7 mouse cellular contexts compared by ENCODE assay signal in genomic region chr5:150522867-150523234, GRCm38 (mm10). TPM values are rescaled to one million over a fixed set of nuclear protein-coding genes. Genes with fewer than 3 reads are reported as not detected.
A peak's percentile ranks its signal among the peaks of the same experiment; 100 is the strongest.
DNase-seq lines count a peak whose midpoint lies in the region; ATAC-seq and TF ChIP-seq lines count a peak whose summit lies in the region.

No protein-coding gene starts in this region.

- TF ChIP-seq CTCF in stomach, postnatal 0 days (IDR thresholded peaks at IDR 0.05; ENCODE audit: low read depth), result no peak

- TF ChIP-seq EP300 in stomach, postnatal 0 days (optimal IDR thresholded peaks at IDR 0.05), result no peak

- 12% methylated on average over 11 of the region's 11 CpGs for WGBS in neural tube, embryonic 11.5 days
- WGBS in liver, embryonic 11.5 days, result 8% methylated on average over 11 of the region's 11 CpGs
- WGBS in stomach, postnatal 0 days, result 4% methylated on average over 11 of the region's 11 CpGs

- H3K4me3 ChIP-seq in neural tube, embryonic 11.5 days (ENCODE audit: low read depth, low read length), result peak overlapping the region; percentile 79
- peak overlapping the region; percentile 88 for H3K4me3 ChIP-seq in erythroblast, embryonic 14.5 days (replicated peaks)
- H3K4me3 ChIP-seq in liver, embryonic 11.5 days (ENCODE audit: low read depth, low read length), result peak overlapping the region; percentile 66
- peak overlapping the region; percentile 86 for H3K4me3 ChIP-seq in stomach, postnatal 0 days (ENCODE audit: low read depth, low read length)

- peak overlapping the region; percentile 54 for H3K4me2 ChIP-seq in neural tube, embryonic 11.5 days (ENCODE audit: low read depth)
- peak overlapping the region; percentile 81 for H3K4me2 ChIP-seq in liver, embryonic 11.5 days
- peak overlapping the region; percentile 69 for H3K4me2 ChIP-seq in stomach, postnatal 0 days (replicated peaks; ENCODE audit: low read depth)

- H3K9ac ChIP-seq in neural tube, embryonic 11.5 days (ENCODE audit: low read length), result peak overlapping the region; percentile 92
- H3K9ac ChIP-seq in liver, embryonic 11.5 days (ENCODE audit: low read depth, low read length), result peak overlapping the region; percentile 84
- peak overlapping the region; percentile 87 for H3K9ac ChIP-seq in stomach, postnatal 0 days (ENCODE audit: low read length)

- no peak for DNase-seq in neural tube, embryonic 11.5 days (ENCODE audit: low spot score)
- DNase-seq in neural tube, embryonic 10.5 days (ENCODE audit: extremely low spot score, low spot score), result no peak
- no peak for DNase-seq in liver, embryonic 11.5 days (ENCODE audit: low spot score)
- no peak for DNase-seq in stomach, postnatal 0 days (ENCODE audit: low spot score)
- no peak for DNase-seq in left cerebral cortex, adult 11 months (ENCODE audit: low spot score)

- no peak; the same call in 1 of the 2 replicates for ATAC-seq in neural tube, embryonic 11.5 days (ENCODE audit: insufficient read depth, low FRiP score, low TSS enrichment)
- peak; percentile 59 for ATAC-seq in liver, embryonic 11.5 days (replicated peaks; ENCODE audit: low FRiP score)
- ATAC-seq in stomach, postnatal 0 days (ENCODE audit: low FRiP score, low TSS enrichment), result no peak
- ATAC-seq in cerebellum, adult (ENCODE audit: insufficient number of reproducible peaks, low FRiP score, low TSS enrichment), result no peak

- H3K27ac ChIP-seq in neural tube, embryonic 11.5 days (ENCODE audit: low read depth, low read length), result 0 out of 2 replicates have a peak overlapping the region, but pooled peaks have one; percentile 9
- peak overlapping the region; percentile 73; the same call in 1 of the 2 replicates for H3K27ac ChIP-seq in liver, embryonic 11.5 days (ENCODE audit: low read depth, low read length)
- H3K27ac ChIP-seq in stomach, postnatal 0 days (replicated peaks), result peak overlapping the region; percentile 81

- no peaks in the 10 kb centered on the region for H3K9me3 ChIP-seq in neural tube, embryonic 11.5 days (ENCODE audit: control insufficient read depth, low read length)
- peaks cover 8% of the 10 kb centered on the region for H3K9me3 ChIP-seq in erythroblast, embryonic 14.5 days (ENCODE audit: control insufficient read depth, low read length)
- H3K9me3 ChIP-seq in liver, embryonic 11.5 days (ENCODE audit: control insufficient read depth, low read length), result no peaks in the 10 kb centered on the region
- no peaks in the 10 kb centered on the region for H3K9me3 ChIP-seq in stomach, postnatal 0 days (ENCODE audit: control insufficient read depth, low read length)

- H3K27me3 ChIP-seq in neural tube, embryonic 11.5 days (ENCODE audit: control insufficient read depth, insufficient read depth, low read length), result no peaks in the 10 kb centered on the region
- H3K27me3 ChIP-seq in erythroblast, embryonic 14.5 days (ENCODE audit: control insufficient read depth), result no peaks in the 10 kb centered on the region
- no peaks in the 10 kb centered on the region for H3K27me3 ChIP-seq in liver, embryonic 11.5 days (replicated peaks; ENCODE audit: control insufficient read depth, insufficient read depth, low read length)
- no peaks in the 10 kb centered on the region for H3K27me3 ChIP-seq in stomach, postnatal 0 days (ENCODE audit: control insufficient read depth, insufficient read depth, low read length)

- H3K4me1 ChIP-seq in neural tube, embryonic 11.5 days (ENCODE audit: control insufficient read depth, insufficient read depth, low read length), result no peaks in the 10 kb centered on the region
- H3K4me1 ChIP-seq in erythroblast, embryonic 14.5 days (ENCODE audit: control insufficient read depth), result peaks cover 46% of the 10 kb centered on the region
- peaks cover 5% of the 10 kb centered on the region for H3K4me1 ChIP-seq in liver, embryonic 11.5 days (replicated peaks; ENCODE audit: control insufficient read depth, insufficient read depth, low read length)
- no peaks in the 10 kb centered on the region for H3K4me1 ChIP-seq in stomach, postnatal 0 days (replicated peaks; ENCODE audit: control insufficient read depth, insufficient read depth)

- no peaks in the 10 kb centered on the region for H3K36me3 ChIP-seq in neural tube, embryonic 11.5 days (ENCODE audit: control insufficient read depth, insufficient read depth, low read length)
- peaks cover 33% of the 10 kb centered on the region for H3K36me3 ChIP-seq in erythroblast, embryonic 14.5 days (ENCODE audit: control insufficient read depth)
- no peaks in the 10 kb centered on the region for H3K36me3 ChIP-seq in liver, embryonic 11.5 days (ENCODE audit: control insufficient read depth, insufficient read depth, low read length)
- no peaks in the 10 kb centered on the region for H3K36me3 ChIP-seq in stomach, postnatal 0 days (ENCODE audit: control insufficient read depth, insufficient read depth, low read length)

RNA-seq across cellular contexts. Expression of gene Brca2, which starts 0.4 kb away (rescaled TPM):
- polyA plus RNA-seq in neural tube, embryonic 11.5 days (2014; fragmentation: Nextera tagmentation; extraction: Ambion mirVana), result 20.1 and 22.6 TPM in 2 replicates
- 1.4 and 1.5 TPM in 2 replicates for polyA plus RNA-seq in erythroblast, embryonic 14.5 days (2012)
- 20.5 and 30.0 TPM in 2 replicates for polyA plus RNA-seq in liver, embryonic 11.5 days (2014; fragmentation: Nextera tagmentation; extraction: Ambion mirVana)
- 6.1 and 6.6 TPM in 2 replicates for polyA plus RNA-seq in stomach, postnatal 0 days (2015; fragmentation: Nextera tagmentation; extraction: Ambion mirVana)

RNA-seq across cellular contexts. Expression of gene Zar1l, which starts 4.9 kb away (rescaled TPM):
- not detected in 2 replicates for polyA plus RNA-seq in neural tube, embryonic 11.5 days (2014; fragmentation: Nextera tagmentation; extraction: Ambion mirVana)
- polyA plus RNA-seq in erythroblast, embryonic 14.5 days (2012), result not detected in 2 replicates
- not detected in 2 replicates for polyA plus RNA-seq in liver, embryonic 11.5 days (2014; fragmentation: Nextera tagmentation; extraction: Ambion mirVana)
- polyA plus RNA-seq in stomach, postnatal 0 days (2015; fragmentation: Nextera tagmentation; extraction: Ambion mirVana), result not detected in 2 replicates

Comparison
In these comparisons a context has a peak if more than half of its experiments do, and no peak if none do; other contexts are left out.
1. H3K27ac ChIP-seq: peak in every context shown above with its lines; median percentile 81 in stomach, postnatal 0 days; 73 in liver, embryonic 11.5 days; 9 in neural tube, embryonic 11.5 days.